Mouse (Mus musculus): ENCODE measurements around the gene Faah. TPM values are rescaled to one million over a fixed set of nuclear protein-coding genes. Genes with fewer than 3 reads are reported as not detected.
A peak's percentile ranks its signal among the peaks of the same experiment; 100 is the strongest.

Gene Faah
- polyA plus RNA-seq, 1 experiment from 2014 or later = 8.3 TPM

GRCm38 (mm10) chr4:115940681-115941080 is 77.0 kb downstream of the Faah start:
- Histone ChIP-seq H3K9ac (ENCODE audit: low read length) (no peak overlapping the region), H3K4me3 (ENCODE audit: low read depth, low read length) (no peak overlapping the region), H3K4me1 (replicated peaks; ENCODE audit: control insufficient read depth, insufficient read depth) (no peaks in the 10 kb centered on the region), H3K36me3 (ENCODE audit: control insufficient read depth, insufficient read depth, low read length) (no peaks in the 10 kb centered on the region), H3K27me3 (ENCODE audit: control insufficient read depth, insufficient read depth, low read length) (peaks cover 43% of the 10 kb centered on the region), H3K4me2 (replicated peaks; ENCODE audit: low read depth) (no peak overlapping the region), H3K27ac (replicated peaks) (no peak overlapping the region), H3K9me3 (ENCODE audit: control insufficient read depth, low read length) (no peaks in the 10 kb centered on the region)
- TF ChIP-seq CTCF (IDR thresholded peaks at IDR 0.05; ENCODE audit: low read depth) (no peak), EP300 (optimal IDR thresholded peaks at IDR 0.05) (no peak)
- 6% methylated on average over 3 of the region's 3 CpGs for WGBS
- ATAC-seq (ENCODE audit: low FRiP score, low TSS enrichment) (no peak), DNase-seq (ENCODE audit: low spot score) (no peak)

- ATAC-seq (ENCODE audit: low FRiP score, low TSS enrichment) = 0 out of 2 replicates have a peak, but pooled peaks have one; percentile 27
- peak within 1 kb of the TSS; percentile 21 for H3K4me3 ChIP-seq (ENCODE audit: low read depth, low read length)
- no peaks in the 10 kb centered on the region for H3K9me3 ChIP-seq (ENCODE audit: control insufficient read depth, low read length)
- H3K4me1 ChIP-seq (replicated peaks; ENCODE audit: control insufficient read depth, insufficient read depth) = no peaks in the 10 kb centered on the region
- peak; percentile 55 for DNase-seq (ENCODE audit: low spot score)
- under 1% methylated on average over 71 of the region's 71 CpGs for WGBS
- H3K36me3 ChIP-seq (ENCODE audit: control insufficient read depth, insufficient read depth, low read length) = no peaks in the 10 kb centered on the region
- no peak within 1 kb of the TSS for H3K27ac ChIP-seq (replicated peaks)
- H3K27me3 ChIP-seq (ENCODE audit: control insufficient read depth, insufficient read depth, low read length) = peaks cover 44% of the 10 kb centered on the region
- no peak within 1 kb of the TSS for H3K9ac ChIP-seq (ENCODE audit: low read length)
- H3K4me2 ChIP-seq (replicated peaks; ENCODE audit: low read depth) = peak within 1 kb of the TSS; percentile 42
- TF ChIP-seq CTCF (IDR thresholded peaks at IDR 0.05; ENCODE audit: low read depth) = no peak
These were observed 78.2 kb downstream of the Faah start, which contains the start of gene Dmbx1 for GRCm38 (mm10) chr4:115939295-115940102. Gene Dmbx1, minus strand, starts transcription at chr4:115939926.

- no peak overlapping the region for H3K4me2 ChIP-seq (replicated peaks; ENCODE audit: low read depth)
- H3K4me3 ChIP-seq (ENCODE audit: low read depth, low read length) = no peak overlapping the region
- ATAC-seq (ENCODE audit: low FRiP score, low TSS enrichment) (no peak), DNase-seq (ENCODE audit: low spot score) (peak; percentile 33)
- TF ChIP-seq CTCF (IDR thresholded peaks at IDR 0.05; ENCODE audit: low read depth) (no peak), EP300 (optimal IDR thresholded peaks at IDR 0.05) (no peak)
- H3K27me3 ChIP-seq (ENCODE audit: control insufficient read depth, insufficient read depth, low read length) = peaks cover 48% of the 10 kb centered on the region
- H3K36me3 ChIP-seq (ENCODE audit: control insufficient read depth, insufficient read depth, low read length) = no peaks in the 10 kb centered on the region
- no peak overlapping the region for H3K27ac ChIP-seq (replicated peaks)
- no peak overlapping the region for H3K9ac ChIP-seq (ENCODE audit: low read length)
- WGBS = 5% methylated on average over 37 of the region's 37 CpGs
- no peaks in the 10 kb centered on the region for H3K4me1 ChIP-seq (replicated peaks; ENCODE audit: control insufficient read depth, insufficient read depth)
- H3K9me3 ChIP-seq (ENCODE audit: control insufficient read depth, low read length) = no peaks in the 10 kb centered on the region
These were observed 79.2 kb downstream of the Faah start for GRCm38 (mm10) chr4:115938276-115939160.

GRCm38 (mm10) chr4:115937061-115937976 is 80.4 kb downstream of the Faah start:
- WGBS = 12% methylated on average over 19 of the region's 19 CpGs
- no peak for ATAC-seq (ENCODE audit: low FRiP score, low TSS enrichment)
- H3K4me1 ChIP-seq (replicated peaks; ENCODE audit: control insufficient read depth, insufficient read depth) = no peaks in the 10 kb centered on the region
- TF ChIP-seq CTCF (IDR thresholded peaks at IDR 0.05; ENCODE audit: low read depth) = no peak
- TF ChIP-seq EP300 (optimal IDR thresholded peaks at IDR 0.05) = no peak
- H3K9ac ChIP-seq (ENCODE audit: low read length) = no peak overlapping the region
- H3K4me2 ChIP-seq (replicated peaks; ENCODE audit: low read depth) = no peak overlapping the region
- no peaks in the 10 kb centered on the region for H3K9me3 ChIP-seq (ENCODE audit: control insufficient read depth, low read length)
- no peak overlapping the region for H3K4me3 ChIP-seq (ENCODE audit: low read depth, low read length)
- no peaks in the 10 kb centered on the region for H3K36me3 ChIP-seq (ENCODE audit: control insufficient read depth, insufficient read depth, low read length)
- peaks cover 50% of the 10 kb centered on the region for H3K27me3 ChIP-seq (ENCODE audit: control insufficient read depth, insufficient read depth, low read length)
- no peak overlapping the region for H3K27ac ChIP-seq (replicated peaks)
- DNase-seq (ENCODE audit: low spot score) = no peak

GRCm38 (mm10) chr4:115936646-115937045 is 81.1 kb downstream of the Faah start:
- ATAC-seq (ENCODE audit: low FRiP score, low TSS enrichment) = no peak
- 3% methylated on average over 20 of the region's 20 CpGs for WGBS

More at GRCm38 (mm10) chr4:115936646-115937045, 81.1 kb downstream of the Faah start:
- no peak overlapping the region for H3K4me2 ChIP-seq (replicated peaks; ENCODE audit: low read depth)
- DNase-seq (ENCODE audit: low spot score) = no peak
- H3K27ac ChIP-seq (replicated peaks) = no peak overlapping the region
- H3K4me3 ChIP-seq (ENCODE audit: low read depth, low read length) = peak overlapping the region; percentile 10; the same call in 1 of the 2 replicates
- TF ChIP-seq EP300 (optimal IDR thresholded peaks at IDR 0.05) = no peak
- no peak for TF ChIP-seq CTCF (IDR thresholded peaks at IDR 0.05; ENCODE audit: low read depth)
- peaks cover 50% of the 10 kb centered on the region for H3K27me3 ChIP-seq (ENCODE audit: control insufficient read depth, insufficient read depth, low read length)
- H3K4me1 ChIP-seq (replicated peaks; ENCODE audit: control insufficient read depth, insufficient read depth) = no peaks in the 10 kb centered on the region
- no peaks in the 10 kb centered on the region for H3K36me3 ChIP-seq (ENCODE audit: control insufficient read depth, insufficient read depth, low read length)
- H3K9me3 ChIP-seq (ENCODE audit: control insufficient read depth, low read length) = no peaks in the 10 kb centered on the region
- H3K9ac ChIP-seq (ENCODE audit: low read length) = no peak overlapping the region
